Mouse (Mus musculus): ENCODE results near the gene Serpinb3c. TPM values are rescaled to one million over a fixed set of nuclear protein-coding genes. Genes with fewer than 3 reads are reported as not detected.
"Not testable (repeated sequence)": the region's sequence is repeated elsewhere in the genome, so short reads cannot be mapped to it uniquely, and the experiment has no call there.

Serpinb3c gene
- not detected for total RNA-seq (2021)

DNA sequence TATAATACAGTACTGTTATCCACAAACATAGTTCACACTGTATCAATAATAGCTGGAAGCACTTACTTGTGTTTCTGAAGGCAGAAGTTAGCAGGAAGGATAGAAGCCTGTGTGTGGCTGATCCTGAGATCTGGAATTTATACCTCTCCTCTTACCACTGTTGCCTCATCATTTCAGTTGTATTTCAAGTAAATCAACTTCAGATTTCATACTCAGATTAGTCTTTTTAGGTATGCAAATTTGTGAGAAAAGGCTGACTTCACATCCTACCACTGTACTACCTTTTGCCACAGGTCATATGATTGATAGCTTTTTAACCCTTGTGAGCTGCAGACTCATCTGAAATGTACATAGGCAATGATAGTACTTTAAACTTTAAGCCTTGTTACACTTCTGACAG is at the start of gene Serpinb3c, which contains the start of gene Serpinb3b:
Gene Serpinb3c, minus strand, starts transcription at position 111 of the 400 bp plus-strand sequence.
Gene Serpinb3b, minus strand, starts transcription at position 101 of the 400 bp plus-strand sequence.
- not testable (repeated sequence) for DNase-seq (ENCODE audit: extremely low spot score in 1 of 2, low spot score in 1 of 2)

DNA sequence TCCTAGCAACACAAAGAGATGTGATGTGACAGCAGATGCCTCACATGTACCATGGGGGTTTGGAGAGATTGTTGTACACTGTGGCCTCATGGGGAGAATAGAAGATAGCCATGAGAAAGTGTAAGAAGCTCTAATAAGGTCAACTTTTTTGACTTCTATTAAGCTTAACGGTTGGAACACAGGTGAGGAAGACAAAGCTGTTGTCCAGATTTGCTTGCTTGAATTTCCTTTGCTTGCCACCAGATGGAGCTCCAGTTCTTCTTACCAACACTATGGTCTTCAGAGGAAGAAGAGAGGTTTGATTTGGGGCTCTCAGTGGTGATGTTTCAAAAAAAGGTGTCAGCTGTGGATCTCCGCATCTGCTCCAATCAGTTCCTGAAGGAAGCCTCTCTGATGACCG is 35.0 kb downstream of the Serpinb3c start:
- DNase-seq (ENCODE audit: extremely low spot score in 1 of 2, low spot score in 1 of 2) = peak in 1 of 2 experiments; percentile 4

Other genes with a start within 250 kb of the Serpinb3c start
- gene Serpinb3a, start 226.1 kb downstream of the Serpinb3c start, total RNA-seq (2021) = not detected
- not detected for gene Serpinb3d, start 194.9 kb downstream of the Serpinb3c start, total RNA-seq (2021)
- not detected for gene Serpinb3b, start within 50 bp of the Serpinb3c start, total RNA-seq (2021)
- gene Serpinb11, start 82.8 kb upstream of the Serpinb3c start, total RNA-seq (2021) = not detected
- not detected for gene Serpinb7, start 121.3 kb upstream of the Serpinb3c start, total RNA-seq (2021)
- not detected for gene Serpinb2, start 233.1 kb upstream of the Serpinb3c start, total RNA-seq (2021)

All from layer of hippocampus, postnatal 25 days (tissue).